21 mouse cellular contexts compared by ENCODE assay signal in genomic region chr9:16305396-16306086, GRCm38 (mm10).
DNase-seq lines count a peak whose midpoint lies in the region; ATAC-seq lines count a peak whose summit lies in the region.
"Had no signal": no experiment of that assay in that cellular context is flagged by ENCODE, and none has a peak within 500 bp of the region (broad histone marks: within the 10 kb centered on the region; RNA-seq: fewer than 3 reads in every experiment).

No protein-coding gene starts in this region.

- H3K36me3 ChIP-seq in heart, embryonic 13.5 days: no peaks in the 10 kb centered on the region
- H3K36me3 ChIP-seq in heart, embryonic 10.5 days: no peaks in the 10 kb centered on the region
- H3K36me3 ChIP-seq in neural tube, embryonic 15.5 days: no peaks in the 10 kb centered on the region
- no peaks in the 10 kb centered on the region for H3K36me3 ChIP-seq in midbrain, embryonic 14.5 days (ENCODE audit: control insufficient read depth, insufficient read depth, low read length)
- H3K36me3 ChIP-seq: hindbrain, embryonic 10.5 days; lung, embryonic 15.5 days; neural tube, embryonic 12.5 days had no signal

- no peak overlapping the region for H3K4me2 ChIP-seq in heart, embryonic 13.5 days
- H3K4me2 ChIP-seq in neural tube, embryonic 15.5 days: no peak overlapping the region
- no peak overlapping the region for H3K4me2 ChIP-seq in midbrain, embryonic 14.5 days (ENCODE audit: low read length)
- H3K4me2 ChIP-seq: lung, embryonic 15.5 days; neural tube, embryonic 12.5 days had no signal

- H3K4me1 ChIP-seq in heart, embryonic 13.5 days: peaks cover 40% of the 10 kb centered on the region
- H3K4me1 ChIP-seq in heart, embryonic 10.5 days: peaks cover 20% of the 10 kb centered on the region; the same call in 1 of the 2 replicates
- peaks cover 20% of the 10 kb centered on the region for H3K4me1 ChIP-seq in neural tube, embryonic 15.5 days
- H3K4me1 ChIP-seq in midbrain, embryonic 14.5 days (ENCODE audit: control insufficient read depth, insufficient read depth, low read length): peaks cover 24% of the 10 kb centered on the region
- H3K4me1 ChIP-seq: lung, embryonic 15.5 days had no signal

- 78% methylated on average over 2 of the region's 2 CpGs for WGBS in heart, embryonic 13.5 days
- 81% methylated on average over 2 of the region's 2 CpGs for WGBS in heart, embryonic 10.5 days
- 85% methylated on average over 2 of the region's 2 CpGs for WGBS in neural tube, embryonic 15.5 days
- WGBS in midbrain, embryonic 14.5 days: 88% methylated on average over 2 of the region's 2 CpGs

- H3K4me3 ChIP-seq in heart, embryonic 13.5 days: no peak overlapping the region
- no peak overlapping the region for H3K4me3 ChIP-seq in heart, embryonic 10.5 days
- no peak overlapping the region for H3K4me3 ChIP-seq in neural tube, embryonic 15.5 days (replicated peaks)
- H3K4me3 ChIP-seq in midbrain, embryonic 14.5 days (replicated peaks; ENCODE audit: low read depth, low read length): no peak overlapping the region
- H3K4me3 ChIP-seq: hindbrain, embryonic 10.5 days; lung, embryonic 15.5 days; neural tube, embryonic 12.5 days had no signal

- H3K27ac ChIP-seq in heart, embryonic 13.5 days (replicated peaks): no peak overlapping the region
- no peak overlapping the region for H3K27ac ChIP-seq in heart, embryonic 10.5 days
- H3K27ac ChIP-seq in neural tube, embryonic 15.5 days (replicated peaks): peak overlapping the region; percentile 18; the same call in 1 of the 2 replicates
- H3K27ac ChIP-seq in midbrain, embryonic 14.5 days (replicated peaks; ENCODE audit: low read depth, low read length): peak overlapping the region; percentile 49
- H3K27ac ChIP-seq: hindbrain, embryonic 10.5 days; liver, embryonic 14.5 days; lung, embryonic 15.5 days; neural tube, embryonic 12.5 days had no signal

- 0 out of 2 replicates have a peak overlapping the region, but pooled peaks have one; percentile 29 for H3K9ac ChIP-seq in heart, embryonic 13.5 days
- no peak overlapping the region for H3K9ac ChIP-seq in neural tube, embryonic 15.5 days (replicated peaks)
- H3K9ac ChIP-seq in midbrain, embryonic 14.5 days (replicated peaks; ENCODE audit: low read length): no peak overlapping the region
- H3K9ac ChIP-seq: liver, embryonic 14.5 days; lung, embryonic 15.5 days; neural tube, embryonic 12.5 days had no signal

- no peaks in the 10 kb centered on the region for H3K27me3 ChIP-seq in heart, embryonic 13.5 days (replicated peaks)
- no peaks in the 10 kb centered on the region for H3K27me3 ChIP-seq in heart, embryonic 10.5 days (ENCODE audit: insufficient read depth, poor library complexity, severe bottlenecking)
- no peaks in the 10 kb centered on the region for H3K27me3 ChIP-seq in neural tube, embryonic 15.5 days (replicated peaks)
- no peaks in the 10 kb centered on the region for H3K27me3 ChIP-seq in midbrain, embryonic 14.5 days (ENCODE audit: control insufficient read depth, insufficient read depth, low read length)
- H3K27me3 ChIP-seq: lung, embryonic 15.5 days; neural tube, embryonic 12.5 days had no signal

- intact Hi-C loops in left cerebral cortex, postnatal 4 days (cut with DNase I): loop anchor here (10.0 kb wide), 1 partner anchor 189 kb away; no protein-coding TSS in a partner anchor

- H3K9me3 ChIP-seq in heart, embryonic 13.5 days: no peaks in the 10 kb centered on the region
- no peaks in the 10 kb centered on the region for H3K9me3 ChIP-seq in heart, embryonic 10.5 days
- H3K9me3 ChIP-seq in neural tube, embryonic 15.5 days (replicated peaks): no peaks in the 10 kb centered on the region
- H3K9me3 ChIP-seq in midbrain, embryonic 14.5 days (ENCODE audit: control insufficient read depth, low read length): no peaks in the 10 kb centered on the region
- H3K9me3 ChIP-seq: hindbrain, embryonic 10.5 days; lung, embryonic 15.5 days; neural tube, embryonic 12.5 days had no signal

- ATAC-seq in heart, embryonic 13.5 days (ENCODE audit: extremely low read depth, insufficient number of reproducible peaks, low FRiP score, low TSS enrichment): no peak
- ATAC-seq in neural tube, embryonic 15.5 days (ENCODE audit: low FRiP score): no peak
- no peak; the same call in 1 of the 2 replicates for ATAC-seq in midbrain, embryonic 14.5 days (ENCODE audit: low FRiP score, low TSS enrichment)

- DNase-seq in heart, embryonic 10.5 days (ENCODE audit: low spot score): no peak
- DNase-seq in neural tube, embryonic 10.5 days (ENCODE audit: extremely low spot score, low spot score): no peak
- DNase-seq in midbrain, embryonic 14.5 days: no peak
- DNase-seq in telencephalon, adult 2 months (ENCODE audit: low read depth, low spot score): peak; percentile 47
- no peak for DNase-seq in left cerebral cortex, postnatal 4 days
- DNase-seq in spleen, adult 18-20 months: no peak
- DNase-seq: adrenal gland, postnatal 36 days; cerebellum, adult 2 months; gastrocnemius, postnatal 14 days; heart, adult 18-20 months; kidney, adult 18-20 months; kidney, postnatal 25 days; lung, postnatal 4 days; right cerebral cortex, postnatal 14 days; thymus, postnatal 36 days had no signal

Comparison
In these comparisons a context has a peak if more than half of its experiments do, and no peak if none do; other contexts are left out.
1. H3K27ac ChIP-seq: peak in neural tube, embryonic 15.5 days (single experiment) and midbrain, embryonic 14.5 days (single experiment); none in heart, embryonic 13.5 days (single experiment) and heart, embryonic 10.5 days (single experiment).